Mouse (Mus musculus) forebrain, embryonic 12.5 days (tissue): ENCODE measurements around the gene Slc6a3. TPM values are rescaled to one million over a fixed set of nuclear protein-coding genes. Genes with fewer than 3 reads are reported as not detected.
A peak's percentile ranks its signal among the peaks of the same experiment; 100 is the strongest.

ENCODE experiments used
- ATAC-seq: fragments of 200-750 bp; cut with Nextera tagmentation; 2 replicates; pipeline ENCODE4 v1.8.0; 2017; ENCODE audit warnings: moderate TSS enrichment; ENCODE audit not compliant: low FRiP score
- H3K27ac ChIP-seq: fragments of 300-500 bp; sonication (generic); 2 replicates; pipeline ENCODE4 v1.5.1; 2016; ENCODE audit warnings: mild to moderate bottlenecking
- H3K27me3 ChIP-seq: fragments of 300-500 bp; sonication (generic); 2 replicates; pipeline ENCODE4 v1.6.1; 2016; ENCODE audit warnings: mild to moderate bottlenecking
- H3K36me3 ChIP-seq: fragments of 300-500 bp; sonication (generic); replicated peaks from 2 replicates; pipeline ENCODE4 v1.6.1; 2016; ENCODE audit warnings: mild to moderate bottlenecking
- H3K4me1 ChIP-seq: fragments of 300-500 bp; sonication (generic); 2 replicates; pipeline ENCODE4 v1.6.1; 2016
- H3K4me2 ChIP-seq: fragments of 300-500 bp; sonication (generic); 2 replicates; pipeline ENCODE4 v1.6.1; 2016; ENCODE audit warnings: mild to moderate bottlenecking, moderate library complexity
- H3K4me3 ChIP-seq: fragments of 300-500 bp; sonication (generic); replicated peaks from 2 replicates; pipeline ENCODE4 v1.5.1; 2016; ENCODE audit warnings: mild to moderate bottlenecking
- H3K9ac ChIP-seq: fragments of 300-500 bp; sonication (generic); 2 replicates; pipeline ENCODE4 v1.6.1; 2016; ENCODE audit warnings: mild to moderate bottlenecking
- H3K9me3 ChIP-seq: fragments of 300-500 bp; sonication (generic); 2 replicates; pipeline ENCODE4 v1.6.1; 2016
- WGBS: fragments of 180-500 bp; shearing (Covaris S2); methylation state at CpG from one replicate; pipeline ENCODE4 v1.1.7; 2016; 5-methylcytosine and 5-hydroxymethylcytosine counted together
- polyA plus RNA-seq: library from polyadenylated mRNA; unstranded; fragments of >200 nt; fragmentation: Nextera tagmentation; extraction: Ambion mirVana; gene quantifications from 2 replicates; pipeline ENCODE4 v1.2.1, GENCODE M21; 2016

Gene Slc6a3
- polyA plus RNA-seq, 1 experiment from 2014 or later = 0.15 TPM

GRCm38 (mm10) chr13:73509869-73510268, 26.7 kb upstream of the Slc6a3 start:
- H3K27ac ChIP-seq = no peak overlapping the region
- 88% methylated on average over 6 of the region's 6 CpGs for WGBS
- H3K4me3 ChIP-seq = no peak overlapping the region
- no peak overlapping the region for H3K4me2 ChIP-seq
- H3K36me3 ChIP-seq = peaks cover 61% of the 10 kb centered on the region
- H3K4me1 ChIP-seq = no peaks in the 10 kb centered on the region
- no peaks in the 10 kb centered on the region for H3K27me3 ChIP-seq
- H3K9me3 ChIP-seq = no peaks in the 10 kb centered on the region
- no peak overlapping the region for H3K9ac ChIP-seq
- ATAC-seq = no peak

- 61% methylated on average over 13 of the region's 13 CpGs for WGBS
- Histone ChIP-seq H3K27me3 (no peaks in the 10 kb centered on the region), H3K4me1 (0 out of 2 replicates have a peak, but pooled peaks cover 2% of the 10 kb centered on the region), H3K9ac (no peak overlapping the region), H3K27ac (no peak overlapping the region), H3K36me3 (peaks cover 69% of the 10 kb centered on the region), H3K4me2 (no peak overlapping the region), H3K9me3 (no peaks in the 10 kb centered on the region), H3K4me3 (no peak overlapping the region)
- ATAC-seq = peak; percentile 54
Measured at GRCm38 (mm10) chr13:73512776-73513673, 23.5 kb upstream of the Slc6a3 start.

GRCm38 (mm10) chr13:73516886-73517285, 19.7 kb upstream of the Slc6a3 start:
- Histone ChIP-seq H3K4me2 (no peak overlapping the region), H3K4me3 (no peak overlapping the region), H3K9me3 (no peaks in the 10 kb centered on the region), H3K36me3 (peaks cover 47% of the 10 kb centered on the region), H3K4me1 (0 out of 2 replicates have a peak, but pooled peaks cover 2% of the 10 kb centered on the region), H3K9ac (no peak overlapping the region), H3K27ac (no peak overlapping the region), H3K27me3 (no peaks in the 10 kb centered on the region)
- WGBS = 72% methylated on average over 4 of the region's 4 CpGs
- no peak for ATAC-seq

- Histone ChIP-seq H3K27ac (no peak overlapping the region), H3K9me3 (no peaks in the 10 kb centered on the region), H3K27me3 (peaks cover 43% of the 10 kb centered on the region), H3K36me3 (no peaks in the 10 kb centered on the region), H3K4me1 (peaks cover 11% of the 10 kb centered on the region), H3K4me2 (no peak overlapping the region), H3K9ac (no peak overlapping the region), H3K4me3 (no peak overlapping the region)
- ATAC-seq = no peak
- WGBS = 87% methylated on average over 3 of the region's 3 CpGs
Measured at GRCm38 (mm10) chr13:73533716-73534115, 2.8 kb upstream of the Slc6a3 start.

GRCm38 (mm10) chr13:73535287-73535686, 1.3 kb upstream of the Slc6a3 start:
- WGBS = 57% methylated on average over 3 of the region's 3 CpGs

GRCm38 (mm10) chr13:73536824-73537223, 277 bp downstream of the Slc6a3 start:
- peaks cover 11% of the 10 kb centered on the region for H3K4me1 ChIP-seq
- no peak for ATAC-seq
- WGBS = 21% methylated on average over 13 of the region's 13 CpGs
- H3K9me3 ChIP-seq = no peaks in the 10 kb centered on the region
- H3K36me3 ChIP-seq = no peaks in the 10 kb centered on the region
- H3K9ac ChIP-seq = peak overlapping the region; percentile 44; the same call in 1 of the 2 replicates
- H3K27ac ChIP-seq = no peak overlapping the region
- peaks cover 44% of the 10 kb centered on the region for H3K27me3 ChIP-seq
- peak overlapping the region; percentile 71 for H3K4me2 ChIP-seq
- peak overlapping the region; percentile 41 for H3K4me3 ChIP-seq

More at GRCm38 (mm10) chr13:73535287-73535686, 1.3 kb upstream of the Slc6a3 start:
- H3K27ac ChIP-seq = no peak overlapping the region
- no peaks in the 10 kb centered on the region for H3K36me3 ChIP-seq
- no peak overlapping the region for H3K9ac ChIP-seq
- peaks cover 44% of the 10 kb centered on the region for H3K27me3 ChIP-seq
- H3K9me3 ChIP-seq = no peaks in the 10 kb centered on the region
- H3K4me1 ChIP-seq = peaks cover 11% of the 10 kb centered on the region
- ATAC-seq = no peak
- no peak overlapping the region for H3K4me2 ChIP-seq
- H3K4me3 ChIP-seq = no peak overlapping the region

- Histone ChIP-seq H3K27me3 (peaks cover 2% of the 10 kb centered on the region; the same call in 1 of the 2 replicates), H3K36me3 (no peaks in the 10 kb centered on the region), H3K4me2 (no peak overlapping the region), H3K4me3 (no peak overlapping the region), H3K27ac (no peak overlapping the region), H3K9me3 (no peaks in the 10 kb centered on the region), H3K4me1 (no peaks in the 10 kb centered on the region), H3K9ac (no peak overlapping the region)
- no peak for ATAC-seq
- WGBS = 92% methylated on average over 5 of the region's 5 CpGs
Measured at GRCm38 (mm10) chr13:73564201-73564600, 27.7 kb downstream of the Slc6a3 start.

GRCm38 (mm10) chr13:73575051-73575450, 38.5 kb downstream of the Slc6a3 start:
- no peaks in the 10 kb centered on the region for H3K4me1 ChIP-seq

GRCm38 (mm10) chr13:73577277-73577676, 40.7 kb downstream of the Slc6a3 start:
- WGBS = 81% methylated on average over 2 of the region's 2 CpGs
- H3K27me3 ChIP-seq = no peaks in the 10 kb centered on the region
- no peak overlapping the region for H3K4me2 ChIP-seq
- H3K9ac ChIP-seq = no peak overlapping the region
- ATAC-seq = no peak
- no peaks in the 10 kb centered on the region for H3K36me3 ChIP-seq
- H3K4me1 ChIP-seq = no peaks in the 10 kb centered on the region
- H3K4me3 ChIP-seq = no peak overlapping the region
- H3K27ac ChIP-seq = no peak overlapping the region
- H3K9me3 ChIP-seq = no peaks in the 10 kb centered on the region

More at GRCm38 (mm10) chr13:73575051-73575450, 38.5 kb downstream of the Slc6a3 start:
- no peak for ATAC-seq
- Histone ChIP-seq H3K36me3 (no peaks in the 10 kb centered on the region), H3K27me3 (peaks cover 5% of the 10 kb centered on the region; the same call in 1 of the 2 replicates), H3K9ac (no peak overlapping the region), H3K4me3 (no peak overlapping the region), H3K4me2 (no peak overlapping the region), H3K9me3 (no peaks in the 10 kb centered on the region), H3K27ac (no peak overlapping the region)

GRCm38 (mm10) chr13:73591488-73591887, 54.9 kb downstream of the Slc6a3 start:
- ATAC-seq = no peak
- H3K4me2 ChIP-seq = no peak overlapping the region
- H3K9ac ChIP-seq = no peak overlapping the region

GRCm38 (mm10) chr13:73592546-73592945, 56.0 kb downstream of the Slc6a3 start:
- H3K4me1 ChIP-seq = no peaks in the 10 kb centered on the region
- H3K27ac ChIP-seq = no peak overlapping the region
- H3K36me3 ChIP-seq = no peaks in the 10 kb centered on the region
- ATAC-seq = no peak
- H3K4me2 ChIP-seq = no peak overlapping the region
- peaks cover 9% of the 10 kb centered on the region; the same call in 1 of the 2 replicates for H3K27me3 ChIP-seq
- H3K9ac ChIP-seq = no peak overlapping the region
- no peaks in the 10 kb centered on the region for H3K9me3 ChIP-seq
- no peak overlapping the region for H3K4me3 ChIP-seq
- WGBS = 55% methylated on average over 2 of the region's 2 CpGs

More at GRCm38 (mm10) chr13:73591488-73591887, 54.9 kb downstream of the Slc6a3 start:
- H3K9me3 ChIP-seq = no peaks in the 10 kb centered on the region
- no peak overlapping the region for H3K4me3 ChIP-seq
- 93% methylated on average over 3 of the region's 3 CpGs for WGBS
- peaks cover 9% of the 10 kb centered on the region; the same call in 1 of the 2 replicates for H3K27me3 ChIP-seq
- no peaks in the 10 kb centered on the region for H3K4me1 ChIP-seq
- H3K27ac ChIP-seq = no peak overlapping the region
- no peaks in the 10 kb centered on the region for H3K36me3 ChIP-seq

GRCm38 (mm10) chr13:73596276-73596675, 59.7 kb downstream of the Slc6a3 start:
- H3K27me3 ChIP-seq = peaks cover 5% of the 10 kb centered on the region; the same call in 1 of the 2 replicates
- H3K4me1 ChIP-seq = no peaks in the 10 kb centered on the region
- H3K9ac ChIP-seq = no peak overlapping the region
- H3K36me3 ChIP-seq = no peaks in the 10 kb centered on the region
- no peak overlapping the region for H3K4me2 ChIP-seq
- H3K9me3 ChIP-seq = no peaks in the 10 kb centered on the region
- ATAC-seq = no peak
- no peak overlapping the region for H3K4me3 ChIP-seq
- 78% methylated on average over 4 of the region's 4 CpGs for WGBS
- no peak overlapping the region for H3K27ac ChIP-seq
